Mouse (Mus musculus): Measurements from ENCODE around the gene Baz2b. TPM values are rescaled to one million over a fixed set of nuclear protein-coding genes. Genes with fewer than 3 reads are reported as not detected.
A peak's percentile ranks its signal among the peaks of the same experiment; 100 is the strongest.

Baz2b gene
- polyA plus RNA-seq, 1 experiment from 2014 or later, result 71.6 TPM

DNA sequence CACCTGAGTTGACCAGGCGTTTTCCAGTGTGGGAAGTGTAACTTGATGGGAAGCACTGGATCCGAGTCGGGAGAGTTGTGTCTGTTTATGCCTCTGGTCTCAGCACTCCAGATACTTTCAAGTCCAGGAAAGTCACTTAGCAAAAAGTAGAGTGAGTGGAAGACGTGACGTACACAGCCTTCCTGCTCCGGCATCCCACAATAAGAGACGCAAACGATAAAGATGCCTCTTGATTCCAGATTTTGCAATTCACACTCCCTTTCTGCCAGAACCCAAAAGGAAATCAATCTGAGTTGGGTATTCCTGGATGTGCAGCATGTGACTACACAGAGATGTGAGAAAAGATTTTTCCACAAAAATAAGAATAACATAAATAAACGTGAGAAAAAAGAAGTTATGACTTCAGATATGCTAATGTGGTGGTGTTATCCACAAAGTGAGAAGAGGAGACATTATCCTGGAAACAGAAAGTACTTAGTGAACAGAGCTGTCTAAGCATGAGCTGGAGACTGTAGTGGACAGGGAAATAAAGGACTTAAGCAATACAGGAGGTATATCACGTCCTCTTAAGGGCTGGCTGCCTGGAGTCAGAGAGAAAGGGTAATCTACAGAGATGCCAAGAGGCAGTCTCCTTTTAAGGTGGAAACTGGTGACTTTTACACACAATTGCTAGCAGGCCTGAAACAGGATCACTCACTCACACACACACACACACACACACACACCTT, 154.7 kb downstream of the Baz2b start:
- Histone ChIP-seq H3K27me3 (no peaks in the 10 kb centered on the region), H3K4me3 (no peak overlapping the region), H3K27ac (replicated peaks) (no peak overlapping the region), H3K36me3 (no peaks in the 10 kb centered on the region), H3K4me2 (replicated peaks) (no peak overlapping the region), H3K9ac (replicated peaks) (no peak overlapping the region), H3K4me1 (peaks cover 19% of the 10 kb centered on the region), H3K9me3 (no peaks in the 10 kb centered on the region)
- no peak for ATAC-seq (replicated peaks)
- 63% methylated on average over 10 of the region's 10 CpGs for WGBS

DNA sequence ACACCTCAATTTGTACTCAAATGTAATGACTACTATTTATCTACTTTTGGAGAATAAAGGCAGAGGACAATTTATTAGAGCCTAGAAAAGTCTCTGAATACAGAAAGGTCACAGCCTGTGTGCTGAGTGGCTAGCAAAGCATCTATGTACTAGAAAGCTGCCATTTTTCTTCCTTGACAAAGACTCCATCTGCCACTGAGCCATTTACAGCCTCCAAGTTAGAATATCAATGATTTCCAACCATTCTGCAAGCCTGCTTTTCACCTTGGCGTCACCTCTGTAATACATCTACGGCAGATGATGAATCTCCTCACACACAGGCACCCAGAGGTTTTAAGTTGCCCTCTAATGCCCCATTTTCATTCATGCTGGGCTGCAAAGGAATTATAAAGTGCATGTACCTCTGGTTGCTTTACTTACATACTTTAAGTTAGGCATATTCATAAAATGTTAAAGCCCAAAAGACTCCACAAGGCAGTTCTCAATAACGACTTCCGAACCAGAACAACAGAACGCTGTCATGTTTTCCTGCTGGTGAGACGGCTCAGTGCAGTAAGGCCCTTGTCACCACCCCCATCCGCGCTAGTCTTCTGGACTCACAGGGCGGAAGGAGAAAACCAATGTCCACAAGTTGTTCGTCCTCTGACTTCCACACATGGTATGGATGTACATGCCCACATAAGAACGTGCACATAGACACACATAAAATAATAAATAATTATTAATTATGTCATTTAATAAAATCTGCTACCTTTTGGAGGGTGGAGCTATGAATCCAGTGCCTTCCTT, 156.2 kb downstream of the Baz2b start:
- Histone ChIP-seq H3K9ac (replicated peaks) (no peak overlapping the region), H3K4me3 (no peak overlapping the region), H3K36me3 (no peaks in the 10 kb centered on the region), H3K27me3 (no peaks in the 10 kb centered on the region), H3K4me2 (replicated peaks) (no peak overlapping the region), H3K9me3 (no peaks in the 10 kb centered on the region), H3K27ac (replicated peaks) (peak overlapping the region; percentile 57), H3K4me1 (peaks cover 19% of the 10 kb centered on the region)
- 71% methylated on average over 11 of the region's 11 CpGs for WGBS
- ATAC-seq (replicated peaks), result peak; percentile 54; the same call in 1 of the 2 replicates

DNA sequence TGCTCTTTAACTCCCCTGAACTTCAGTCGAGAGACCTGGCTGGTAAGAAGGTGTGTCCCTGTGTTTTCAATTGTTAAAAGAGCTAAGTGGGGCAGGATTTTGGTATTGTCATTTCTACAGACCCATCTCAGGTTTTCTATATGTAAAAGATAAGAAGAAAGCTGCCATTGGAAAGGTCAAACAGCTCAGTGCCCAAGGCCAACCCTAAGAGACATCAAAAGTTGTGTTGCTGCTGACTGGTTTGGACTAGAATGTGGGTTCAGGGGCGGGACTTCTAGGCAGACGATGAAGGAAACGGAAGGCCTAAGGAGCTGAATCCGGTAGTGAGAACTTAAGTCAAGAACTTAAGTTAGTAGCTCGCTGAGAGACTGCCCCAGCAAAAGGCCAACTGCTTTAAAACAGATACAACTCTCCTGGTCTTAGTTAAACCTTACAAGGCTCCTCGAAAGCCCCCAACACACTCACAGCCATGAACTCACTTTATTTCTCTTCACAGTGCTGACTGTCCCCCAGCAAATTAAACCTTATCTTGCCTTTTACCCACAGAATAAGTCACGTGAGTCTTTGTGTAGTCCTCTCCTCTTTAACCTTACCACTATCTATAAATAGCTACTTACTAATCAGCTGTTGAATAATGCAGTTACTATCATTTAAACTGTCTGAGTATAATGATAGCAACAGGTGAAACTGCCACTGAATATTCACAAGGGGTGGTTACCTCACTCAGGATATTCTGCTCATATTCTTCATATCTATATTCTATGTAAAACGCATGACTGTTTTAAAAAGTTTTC, 158.8 kb downstream of the Baz2b start:
- no peak for ATAC-seq (replicated peaks)
- Histone ChIP-seq H3K4me1 (peaks cover 20% of the 10 kb centered on the region), H3K9ac (replicated peaks) (no peak overlapping the region), H3K27me3 (no peaks in the 10 kb centered on the region), H3K9me3 (no peaks in the 10 kb centered on the region), H3K4me3 (no peak overlapping the region), H3K4me2 (replicated peaks) (no peak overlapping the region), H3K27ac (replicated peaks) (no peak overlapping the region), H3K36me3 (no peaks in the 10 kb centered on the region)
- 84% methylated on average over 9 of the region's 9 CpGs for WGBS

DNA sequence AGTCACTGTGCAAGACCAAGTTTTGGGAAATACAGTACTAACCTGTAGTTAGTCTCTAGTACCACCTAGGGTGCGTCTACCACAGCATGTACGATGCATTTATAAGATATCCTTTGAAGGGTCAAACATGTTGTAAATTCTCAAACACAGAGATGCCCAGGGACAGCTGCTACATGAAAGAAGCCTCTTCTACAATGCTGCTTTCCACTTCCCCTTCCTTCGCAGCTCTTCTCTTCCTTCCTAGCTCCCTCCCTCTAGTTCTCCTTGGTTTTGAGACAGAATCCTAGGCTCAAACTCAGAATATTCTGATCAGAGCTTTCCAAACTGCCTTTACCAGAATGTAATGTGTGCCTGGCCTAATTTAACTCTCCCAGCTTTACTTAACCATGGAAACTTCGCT, 159.8 kb downstream of the Baz2b start:
- peaks cover 19% of the 10 kb centered on the region for H3K4me1 ChIP-seq
- H3K27me3 ChIP-seq, result no peaks in the 10 kb centered on the region
- 94% methylated on average over 4 of the region's 4 CpGs for WGBS
- no peak overlapping the region for H3K4me3 ChIP-seq
- H3K9me3 ChIP-seq, result no peaks in the 10 kb centered on the region
- no peak overlapping the region for H3K27ac ChIP-seq (replicated peaks)
- H3K36me3 ChIP-seq, result no peaks in the 10 kb centered on the region
- no peak for ATAC-seq (replicated peaks)
- H3K4me2 ChIP-seq (replicated peaks), result no peak overlapping the region
- H3K9ac ChIP-seq (replicated peaks), result no peak overlapping the region

DNA sequence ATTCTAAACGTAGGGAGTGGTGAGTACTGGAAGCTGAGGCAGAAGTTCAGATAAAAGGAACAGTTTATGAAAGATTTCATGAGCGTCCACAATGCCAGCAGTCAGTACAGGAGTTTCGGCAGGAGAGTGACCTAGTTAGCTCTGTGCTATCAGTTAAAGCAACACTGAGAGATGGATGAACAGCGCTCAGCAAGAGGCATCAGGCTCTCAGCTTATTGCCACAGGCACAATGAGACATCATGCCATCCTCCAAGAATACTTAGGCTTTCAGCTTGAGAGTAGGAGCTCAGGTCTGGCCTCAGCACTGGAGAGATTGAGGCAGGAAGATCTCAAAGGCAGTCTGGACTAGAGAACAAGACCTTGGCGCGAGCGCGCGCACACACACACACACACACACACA, 160.3 kb downstream of the Baz2b start:
- Histone ChIP-seq H3K4me3 (no peak overlapping the region), H3K27me3 (no peaks in the 10 kb centered on the region), H3K36me3 (no peaks in the 10 kb centered on the region), H3K4me2 (replicated peaks) (no peak overlapping the region), H3K9me3 (no peaks in the 10 kb centered on the region), H3K9ac (replicated peaks) (no peak overlapping the region), H3K27ac (replicated peaks) (no peak overlapping the region), H3K4me1 (peaks cover 19% of the 10 kb centered on the region)
- 96% methylated on average over 9 of the region's 9 CpGs for WGBS
- no peak for ATAC-seq (replicated peaks)

DNA sequence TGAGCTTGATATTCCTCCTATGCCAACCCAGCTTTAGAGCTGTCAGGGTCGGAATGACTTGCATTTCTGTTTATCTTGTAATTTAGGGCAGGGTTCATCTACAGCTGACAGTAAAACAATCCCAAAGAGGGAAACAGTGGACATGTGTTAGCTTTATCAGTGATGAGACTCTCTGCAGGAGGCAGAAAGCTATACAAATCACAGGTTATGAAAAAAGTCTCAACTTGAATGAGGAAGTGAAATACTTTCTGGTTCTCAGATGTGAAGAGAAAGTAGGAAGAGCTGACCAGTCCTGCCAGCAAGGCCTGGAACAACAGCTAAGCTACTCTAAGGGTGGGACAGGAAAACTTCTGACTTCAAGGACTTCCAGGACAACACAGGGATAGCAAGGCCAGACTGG, 163.6 kb downstream of the Baz2b start:
- WGBS, result 96% methylated on average over 1 of the region's 1 CpGs
- no peak overlapping the region for H3K4me2 ChIP-seq (replicated peaks)
- no peak overlapping the region for H3K9ac ChIP-seq (replicated peaks)
- H3K27ac ChIP-seq (replicated peaks), result no peak overlapping the region
- no peak overlapping the region for H3K4me3 ChIP-seq
- H3K27me3 ChIP-seq, result no peaks in the 10 kb centered on the region
- ATAC-seq (replicated peaks), result no peak
- peaks cover 9% of the 10 kb centered on the region for H3K4me1 ChIP-seq
- H3K9me3 ChIP-seq, result no peaks in the 10 kb centered on the region
- H3K36me3 ChIP-seq, result no peaks in the 10 kb centered on the region

DNA sequence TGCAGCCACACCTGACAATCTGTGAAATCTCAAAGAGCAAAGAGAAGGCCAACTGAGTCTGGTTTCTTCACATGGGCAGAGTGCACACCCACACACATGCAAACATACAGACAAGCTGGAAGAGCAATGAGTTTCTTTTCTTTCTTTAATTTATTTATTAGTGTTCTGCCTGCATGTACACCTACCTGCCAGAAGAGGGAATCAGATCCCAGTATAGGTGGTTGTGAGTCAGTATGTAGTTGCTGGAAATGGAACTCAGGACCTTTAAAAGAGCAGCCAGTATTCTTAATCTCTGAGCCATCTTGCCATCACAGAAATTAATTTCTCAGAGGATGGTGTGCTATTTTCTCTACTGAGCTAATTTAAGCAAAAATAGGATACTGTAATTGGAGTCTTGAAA, 164.7 kb downstream of the Baz2b start:
- peaks cover 9% of the 10 kb centered on the region for H3K4me1 ChIP-seq
- H3K27ac ChIP-seq (replicated peaks), result no peak overlapping the region
- no peak overlapping the region for H3K4me2 ChIP-seq (replicated peaks)
- no peaks in the 10 kb centered on the region for H3K27me3 ChIP-seq
- H3K4me3 ChIP-seq, result no peak overlapping the region
- H3K9ac ChIP-seq (replicated peaks), result no peak overlapping the region
- no peaks in the 10 kb centered on the region for H3K36me3 ChIP-seq
- ATAC-seq (replicated peaks), result no peak
- H3K9me3 ChIP-seq, result no peaks in the 10 kb centered on the region

DNA sequence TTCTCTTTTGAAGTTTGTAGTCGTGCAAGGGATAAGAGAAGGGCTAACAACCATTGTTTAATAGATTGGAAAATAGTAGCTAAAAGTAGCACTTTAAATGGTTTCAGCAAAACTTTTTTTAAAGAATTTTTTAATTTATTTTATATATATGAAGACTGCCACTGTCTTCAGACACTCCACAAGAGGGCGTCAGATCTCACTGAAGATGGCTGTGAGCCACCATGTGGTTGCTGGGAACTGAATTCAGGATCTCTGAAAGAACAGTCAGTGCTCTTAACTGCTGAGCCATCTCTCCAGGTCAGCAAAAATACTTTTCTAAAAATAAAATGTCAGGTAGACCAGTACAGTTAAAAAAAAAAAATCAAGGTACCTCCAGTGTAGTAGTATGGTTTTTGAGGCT, 165.1 kb downstream of the Baz2b start:
- 83% methylated on average over 2 of the region's 2 CpGs for WGBS
- Histone ChIP-seq H3K4me1 (peaks cover 9% of the 10 kb centered on the region), H3K4me3 (no peak overlapping the region), H3K9me3 (no peaks in the 10 kb centered on the region), H3K27me3 (no peaks in the 10 kb centered on the region), H3K4me2 (replicated peaks) (no peak overlapping the region), H3K36me3 (no peaks in the 10 kb centered on the region), H3K9ac (replicated peaks) (no peak overlapping the region), H3K27ac (replicated peaks) (no peak overlapping the region)
- ATAC-seq (replicated peaks), result no peak

DNA sequence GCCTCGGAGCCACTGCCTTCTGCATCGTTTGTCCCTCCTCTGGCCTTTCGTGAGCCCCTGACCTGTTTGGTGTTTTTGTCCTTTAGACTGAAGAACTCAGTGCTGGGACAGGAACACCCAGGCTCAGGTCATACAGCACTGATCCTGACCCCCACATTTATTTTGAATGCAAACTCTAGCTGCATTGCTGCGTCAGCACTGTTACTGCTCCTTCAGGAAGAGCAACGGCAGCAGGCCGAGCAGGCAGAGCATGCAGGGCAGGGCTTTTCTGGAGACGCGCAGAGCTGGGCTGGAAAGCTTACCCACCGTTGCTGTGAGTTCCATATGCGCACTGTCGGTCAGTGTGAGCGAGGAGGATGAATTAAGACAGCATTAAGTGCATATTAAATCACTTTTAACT, 166.9 kb downstream of the Baz2b start:
- no peak overlapping the region; the same call in 1 of the 2 replicates for H3K27ac ChIP-seq (replicated peaks)
- H3K9me3 ChIP-seq, result no peaks in the 10 kb centered on the region

DNA sequence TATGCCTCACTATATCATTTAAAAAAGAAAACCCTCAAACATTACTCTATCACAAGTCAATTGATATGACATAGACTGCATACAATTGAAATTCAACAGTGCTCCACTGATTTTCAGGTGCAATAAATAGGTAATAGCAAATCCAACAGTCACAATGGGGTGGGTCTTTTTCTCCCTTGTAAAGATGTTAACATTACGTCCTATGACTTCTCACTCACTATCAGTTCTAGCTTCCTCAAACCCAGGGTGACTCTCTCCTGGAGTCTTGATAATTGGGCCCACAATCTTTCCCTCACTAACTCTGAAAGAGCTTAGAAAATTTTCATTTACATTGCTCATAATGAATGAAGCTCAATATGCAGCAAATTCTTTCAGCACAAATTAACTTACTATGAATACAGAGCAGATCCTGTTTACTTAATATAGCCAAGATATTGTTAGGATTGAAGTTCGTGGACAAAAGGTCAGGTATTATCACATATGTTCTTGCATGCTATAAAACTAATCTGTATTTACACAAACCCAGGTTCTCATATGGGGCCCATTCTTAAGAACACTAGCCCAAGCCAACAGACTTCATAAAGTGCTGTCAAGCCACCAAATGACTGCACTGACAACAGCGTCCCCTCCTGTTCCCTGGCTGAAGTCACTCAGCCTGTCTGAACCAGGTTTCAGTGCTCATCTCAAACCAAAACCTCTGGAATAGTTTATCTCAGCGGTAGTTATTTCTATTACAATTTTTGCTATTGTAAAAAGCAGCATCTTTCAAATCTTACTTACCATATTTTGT, 168.0 kb downstream of the Baz2b start:
- H3K4me1 ChIP-seq, result peaks cover 13% of the 10 kb centered on the region
- 92% methylated on average over 4 of the region's 4 CpGs for WGBS
- no peaks in the 10 kb centered on the region for H3K27me3 ChIP-seq
- no peak overlapping the region for H3K4me2 ChIP-seq (replicated peaks)
- H3K27ac ChIP-seq (replicated peaks), result no peak overlapping the region
- no peaks in the 10 kb centered on the region for H3K9me3 ChIP-seq
- H3K36me3 ChIP-seq, result no peaks in the 10 kb centered on the region
- no peak overlapping the region for H3K9ac ChIP-seq (replicated peaks)
- ATAC-seq (replicated peaks), result no peak
- no peak overlapping the region for H3K4me3 ChIP-seq

More for the DNA sequence above, 166.9 kb downstream of the Baz2b start:
- Histone ChIP-seq H3K4me1 (peaks cover 6% of the 10 kb centered on the region), H3K36me3 (no peaks in the 10 kb centered on the region), H3K4me3 (no peak overlapping the region), H3K4me2 (replicated peaks) (no peak overlapping the region), H3K9ac (replicated peaks) (peak overlapping the region; percentile 10; the same call in 1 of the 2 replicates), H3K27me3 (no peaks in the 10 kb centered on the region)
- 62% methylated on average over 12 of the region's 12 CpGs for WGBS
- 0 out of 2 replicates have a peak, but pooled peaks have one; percentile 34 for ATAC-seq (replicated peaks)

DNA sequence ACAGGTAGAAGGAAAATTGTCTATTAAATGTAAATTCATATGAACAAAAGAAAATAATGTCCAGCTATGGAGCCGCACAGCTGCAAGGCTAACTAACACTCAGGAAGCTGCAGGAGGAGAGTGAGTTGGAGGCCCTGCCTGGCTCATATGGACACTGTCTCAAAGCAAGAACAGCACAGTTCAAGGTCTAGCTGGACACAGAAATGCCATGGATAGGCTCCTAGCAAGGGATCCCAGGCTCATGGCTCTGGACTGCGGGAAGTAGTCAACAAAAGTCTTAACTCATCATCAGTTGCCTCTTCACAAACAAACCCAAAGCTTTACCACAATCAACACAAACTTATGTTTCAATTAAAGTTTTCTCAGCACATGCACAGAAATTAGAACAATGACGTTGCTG, 169.5 kb downstream of the Baz2b start:
- Histone ChIP-seq H3K4me1 (peaks cover 13% of the 10 kb centered on the region), H3K4me2 (replicated peaks) (no peak overlapping the region), H3K36me3 (no peaks in the 10 kb centered on the region), H3K9ac (replicated peaks) (no peak overlapping the region), H3K9me3 (no peaks in the 10 kb centered on the region), H3K27ac (replicated peaks) (no peak overlapping the region), H3K4me3 (no peak overlapping the region), H3K27me3 (no peaks in the 10 kb centered on the region)
- 92% methylated on average over 3 of the region's 3 CpGs for WGBS
- ATAC-seq (replicated peaks), result no peak

Data from forebrain, embryonic 15.5 days (tissue).